Mouse (Mus musculus) liver, embryonic 14.5 days (tissue): ENCODE data around the gene Dock9.
"Not testable (repeated sequence)": the region's sequence is repeated elsewhere in the genome, so short reads cannot be mapped to it uniquely, and the experiment has no call there.

Source experiments
- CTCF ChIP-seq: IDR thresholded peaks from 2 replicates; pipeline ENCODE4 v1.5.1; 2016; ENCODE audit warnings: antibody characterized with exemption, low read depth, control low read depth
- EP300 ChIP-seq: IDR thresholded peaks from 2 replicates; pipeline ENCODE4 v1.6.1; 2016; ENCODE audit warnings: antibody characterized with exemption, low read depth

GRCm38 (mm10) chr14:121623996-121624542 lies 173.6 kb downstream of the Dock9 start:
- not testable (repeated sequence) for TF ChIP-seq CTCF, EP300
